Mouse (Mus musculus): ENCODE data around the gene Tacr3.

GRCm38 (mm10) chr3:134851342-134851741 lies 22.5 kb downstream of the Tacr3 start:
- TF ChIP-seq CTCF (IDR thresholded peaks at IDR 0.05; ENCODE audit: extremely low read depth, insufficient read length, insufficient replicate concordance, low read depth, low read length) (no peak), POLR2A (IDR thresholded peaks at IDR 0.05; ENCODE audit: low read depth, low read length) (no peak)

Measured in small intestine, adult 2 months (tissue).